8 mouse cellular contexts compared by ENCODE assay signal in the genomic region with DNA sequence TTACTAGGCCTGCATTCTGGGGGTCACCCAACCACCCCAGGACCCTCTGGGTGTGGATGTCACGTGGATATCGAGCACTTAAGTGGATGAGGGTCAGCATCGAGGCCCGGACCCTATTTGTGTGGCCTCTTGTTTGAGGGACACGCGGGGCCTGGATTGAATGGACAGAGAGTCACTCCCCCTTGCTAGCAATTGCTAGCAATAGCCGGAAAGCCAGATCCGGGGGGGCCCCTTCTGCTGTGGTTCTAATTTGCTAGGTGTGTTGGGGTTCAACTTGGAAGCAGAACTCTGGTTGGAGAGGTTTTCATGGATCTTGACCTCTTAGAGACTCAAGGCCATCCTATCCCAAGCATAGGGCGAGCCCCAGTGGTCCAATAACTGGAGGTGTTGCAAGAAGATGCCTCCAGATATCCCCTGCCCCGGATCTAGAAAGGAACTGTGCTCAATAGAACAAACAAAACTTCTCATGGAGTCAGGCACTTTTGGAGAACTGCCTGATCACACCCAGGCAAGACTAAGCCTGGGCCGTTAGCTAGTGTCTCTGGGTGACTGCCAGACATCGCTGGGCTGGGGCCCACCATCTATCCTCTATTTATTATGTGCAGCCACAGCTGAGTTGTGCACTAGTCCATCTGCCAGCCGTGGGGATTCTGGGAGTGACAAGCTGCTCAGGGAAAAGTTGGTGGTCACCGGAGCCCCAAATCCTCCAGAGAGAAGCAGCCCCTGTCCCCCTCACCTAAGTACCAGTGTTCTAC. TPM values are rescaled to one million over a fixed set of nuclear protein-coding genes. Genes with fewer than 3 reads are reported as not detected.
A peak's percentile ranks its signal among the peaks of the same experiment; 100 is the strongest.
DNase-seq lines count a peak whose midpoint lies in the region; ATAC-seq and TF ChIP-seq lines count a peak whose summit lies in the region.

No protein-coding gene starts in this region.

- peak overlapping the region; percentile 100 for H3K9ac ChIP-seq in embryonic facial prominence, embryonic 14.5 days (ENCODE audit: low read depth, low read length)
- H3K9ac ChIP-seq in heart, embryonic 11.5 days (ENCODE audit: low read depth, low read length) = peak overlapping the region; percentile 99
- H3K9ac ChIP-seq in kidney, embryonic 15.5 days = peak overlapping the region; percentile 61
- H3K9ac ChIP-seq in liver, adult 2 months (ENCODE audit: low read depth, low read length) = peak overlapping the region; percentile 70

- H3K4me2 ChIP-seq in embryonic facial prominence, embryonic 14.5 days (ENCODE audit: low read depth, low read length) = peak overlapping the region; percentile 90
- peak overlapping the region; percentile 83 for H3K4me2 ChIP-seq in heart, embryonic 11.5 days
- H3K4me2 ChIP-seq in kidney, embryonic 15.5 days = peak overlapping the region; percentile 63

- H3K36me3 ChIP-seq in embryonic facial prominence, embryonic 14.5 days (ENCODE audit: control insufficient read depth, insufficient read depth, low read length) = peaks cover 34% of the 10 kb centered on the region
- peaks cover 27% of the 10 kb centered on the region for H3K36me3 ChIP-seq in heart, embryonic 11.5 days (ENCODE audit: control insufficient read depth, insufficient read depth, low read length)
- peaks cover 31% of the 10 kb centered on the region for H3K36me3 ChIP-seq in kidney, embryonic 15.5 days
- peaks cover 28% of the 10 kb centered on the region for H3K36me3 ChIP-seq in liver, adult 2 months (ENCODE audit: control insufficient read depth, insufficient read depth, low read length)

- H3K27me3 ChIP-seq in embryonic facial prominence, embryonic 14.5 days (replicated peaks; ENCODE audit: control insufficient read depth, insufficient read depth, low read length) = no peaks in the 10 kb centered on the region
- H3K27me3 ChIP-seq in heart, embryonic 11.5 days (ENCODE audit: control insufficient read depth, insufficient read depth, low read length) = no peaks in the 10 kb centered on the region
- no peaks in the 10 kb centered on the region for H3K27me3 ChIP-seq in kidney, embryonic 15.5 days
- H3K27me3 ChIP-seq in liver, adult 2 months (ENCODE audit: control insufficient read depth, insufficient read depth, low read length) = no peaks in the 10 kb centered on the region

- no peak for TF ChIP-seq POLR2A in liver, adult 2 months (IDR thresholded peaks at IDR 0.05; ENCODE audit: extremely low read depth, insufficient read depth, low read length)

- peaks cover 3% of the 10 kb centered on the region; the same call in 1 of the 2 replicates for H3K79me2 ChIP-seq in liver, adult 2 months (ENCODE audit: control insufficient read depth, insufficient read depth, low read length)

- H3K27ac ChIP-seq in embryonic facial prominence, embryonic 14.5 days (replicated peaks; ENCODE audit: low read depth, low read length) = peak overlapping the region; percentile 100
- H3K27ac ChIP-seq in heart, embryonic 11.5 days (ENCODE audit: low read depth, low read length) = peak overlapping the region; percentile 100
- peak overlapping the region; percentile 100 for H3K27ac ChIP-seq in kidney, embryonic 15.5 days
- peak overlapping the region; percentile 87 for H3K27ac ChIP-seq in liver, adult 2 months (replicated peaks; ENCODE audit: insufficient read depth, low read depth, low read length)

- no peaks in the 10 kb centered on the region for H3K9me3 ChIP-seq in embryonic facial prominence, embryonic 14.5 days (ENCODE audit: control insufficient read depth, low read length)
- no peaks in the 10 kb centered on the region for H3K9me3 ChIP-seq in heart, embryonic 11.5 days (replicated peaks; ENCODE audit: control insufficient read depth, low read length)
- H3K9me3 ChIP-seq in kidney, embryonic 15.5 days (replicated peaks) = no peaks in the 10 kb centered on the region

- H3K4me3 ChIP-seq in embryonic facial prominence, embryonic 14.5 days (ENCODE audit: low read depth, low read length) = peak overlapping the region; percentile 100
- peak overlapping the region; percentile 99 for H3K4me3 ChIP-seq in heart, embryonic 11.5 days (ENCODE audit: low read depth, low read length)
- peak overlapping the region; percentile 86 for H3K4me3 ChIP-seq in kidney, embryonic 15.5 days (replicated peaks)
- H3K4me3 ChIP-seq in liver, adult 2 months (ENCODE audit: insufficient read depth, low read depth, low read length) = peak overlapping the region; percentile 24

- peaks cover 34% of the 10 kb centered on the region for H3K4me1 ChIP-seq in embryonic facial prominence, embryonic 14.5 days (ENCODE audit: control insufficient read depth, insufficient read depth, low read length)
- H3K4me1 ChIP-seq in heart, embryonic 11.5 days (ENCODE audit: control insufficient read depth, insufficient read depth, low read length) = peaks cover 43% of the 10 kb centered on the region
- H3K4me1 ChIP-seq in kidney, embryonic 15.5 days = peaks cover 62% of the 10 kb centered on the region
- peaks cover 41% of the 10 kb centered on the region for H3K4me1 ChIP-seq in liver, adult 2 months (ENCODE audit: control insufficient read depth, insufficient read depth, low read length)

- TF ChIP-seq CTCF in liver, adult 2 months (IDR thresholded peaks at IDR 0.05; ENCODE audit: low read depth, low read length) = no peak

- peak; percentile 52 to 64 for DNase-seq in spleen, adult 18-20 months
- DNase-seq in spleen, adult 12 weeks (ENCODE audit: low spot score) = no peak
- peak; percentile 86 for DNase-seq in embryonic facial prominence, embryonic 14.5 days (ENCODE audit: low spot score)
- DNase-seq in liver, adult 2 months (ENCODE audit: extremely low read depth, low read depth, low spot score) = peak; percentile 48
- peak; percentile 74 for DNase-seq in neural tube, embryonic 10.5 days (ENCODE audit: extremely low spot score, low spot score)
- peak; percentile 47 to 67 for DNase-seq in thymus, postnatal 36 days

- 19% methylated on average over 14 of the region's 14 CpGs for WGBS in embryonic facial prominence, embryonic 14.5 days
- 33% methylated on average over 14 of the region's 14 CpGs for whole genome bisulfite sequencing in heart, embryonic 11.5 days (ENCODE audit: insufficient replicate concordance)
- 21% methylated on average over 14 of the region's 14 CpGs for WGBS in kidney, embryonic 15.5 days
- 11% methylated on average over 14 of the region's 14 CpGs for WGBS in liver, adult 2 months

- no peak for ATAC-seq in embryonic facial prominence, embryonic 14.5 days (ENCODE audit: low read depth)
- ATAC-seq in heart, embryonic 11.5 days (replicated peaks; ENCODE audit: insufficient number of reproducible peaks, low FRiP score, low TSS enrichment) = no peak
- no peak for ATAC-seq in kidney, embryonic 15.5 days (replicated peaks; ENCODE audit: low FRiP score)

RNA-seq across cellular contexts. Expression of gene Actb, which starts 0.7 kb away (rescaled TPM):
- polyA plus RNA-seq in embryonic facial prominence, embryonic 14.5 days (2014; fragmentation: Nextera tagmentation; extraction: Ambion mirVana) = 12,527 and 12,883 TPM in 2 replicates
- 7,480 and 8,290 TPM in 2 replicates for polyA plus RNA-seq in heart, embryonic 11.5 days (2014; fragmentation: Nextera tagmentation; extraction: Ambion mirVana)
- 14,718 and 15,443 TPM in 2 replicates for polyA plus RNA-seq in kidney, embryonic 15.5 days (2015; fragmentation: Nextera tagmentation; extraction: Ambion mirVana)
- total RNA-seq in liver, adult 2 months (2014; rRNA removed) = 726 and 988 TPM in 2 replicates
- 1,363 and 1,398 TPM in 2 replicates for polyA plus RNA-seq in liver, adult 2 months (2012; rRNA removed)

RNA-seq across cellular contexts. Expression of gene Fbxl18, which starts 12.0 kb away (rescaled TPM):
- 9.2 and 9.4 TPM in 2 replicates for polyA plus RNA-seq in embryonic facial prominence, embryonic 14.5 days (2014; fragmentation: Nextera tagmentation; extraction: Ambion mirVana)
- polyA plus RNA-seq in heart, embryonic 11.5 days (2014; fragmentation: Nextera tagmentation; extraction: Ambion mirVana) = 7.0 and 8.0 TPM in 2 replicates
- 16.7 and 17.8 TPM in 2 replicates for polyA plus RNA-seq in kidney, embryonic 15.5 days (2015; fragmentation: Nextera tagmentation; extraction: Ambion mirVana)
- total RNA-seq in liver, adult 2 months (2014; rRNA removed) = 1.5 and 2.4 TPM in 2 replicates
- polyA plus RNA-seq in liver, adult 2 months (2012; rRNA removed) = 9.3 and 10.6 TPM in 2 replicates

RNA-seq across cellular contexts. Expression of gene Fscn1, which starts 52.9 kb away (rescaled TPM):
- 338 and 413 TPM in 2 replicates for polyA plus RNA-seq in embryonic facial prominence, embryonic 14.5 days (2014; fragmentation: Nextera tagmentation; extraction: Ambion mirVana)
- 180 and 186 TPM in 2 replicates for polyA plus RNA-seq in heart, embryonic 11.5 days (2014; fragmentation: Nextera tagmentation; extraction: Ambion mirVana)
- polyA plus RNA-seq in kidney, embryonic 15.5 days (2015; fragmentation: Nextera tagmentation; extraction: Ambion mirVana) = 320 and 348 TPM in 2 replicates
- total RNA-seq in liver, adult 2 months (2014; rRNA removed) = 2.0 and 4.2 TPM in 2 replicates
- 3.0 and 4.4 TPM in 2 replicates for polyA plus RNA-seq in liver, adult 2 months (2012; rRNA removed)

Comparison
In these comparisons a context has a peak if more than half of its experiments do, and no peak if none do; other contexts are left out.
1. H3K4me3 ChIP-seq: peak in every context shown above with its lines; median percentile 100 in embryonic facial prominence, embryonic 14.5 days; 99 in heart, embryonic 11.5 days; 86 in kidney, embryonic 15.5 days; 24 in liver, adult 2 months.
2. RNA of gene Fscn1, which starts 52.9 kb away (polyA plus RNA-seq): 320 to 348 TPM in kidney, embryonic 15.5 days, 338 to 413 TPM in embryonic facial prominence, embryonic 14.5 days and 180 to 186 TPM in heart, embryonic 11.5 days; 3.0 to 4.4 TPM in liver, adult 2 months; every median in the first group is over 10 times any median in the second.
3. Peak in every context shown above with its lines, with median percentiles within 50 percentile points of each other: H3K27ac ChIP-seq, H3K4me2 ChIP-seq and H3K9ac ChIP-seq.